Mouse (Mus musculus): ENCODE measurements around the gene Tns3. TPM values are rescaled to one million over a fixed set of nuclear protein-coding genes. Genes with fewer than 3 reads are reported as not detected.

Gene Tns3
- polyA plus RNA-seq, 1 experiment from 2014 or later: 6.7 TPM

DNA sequence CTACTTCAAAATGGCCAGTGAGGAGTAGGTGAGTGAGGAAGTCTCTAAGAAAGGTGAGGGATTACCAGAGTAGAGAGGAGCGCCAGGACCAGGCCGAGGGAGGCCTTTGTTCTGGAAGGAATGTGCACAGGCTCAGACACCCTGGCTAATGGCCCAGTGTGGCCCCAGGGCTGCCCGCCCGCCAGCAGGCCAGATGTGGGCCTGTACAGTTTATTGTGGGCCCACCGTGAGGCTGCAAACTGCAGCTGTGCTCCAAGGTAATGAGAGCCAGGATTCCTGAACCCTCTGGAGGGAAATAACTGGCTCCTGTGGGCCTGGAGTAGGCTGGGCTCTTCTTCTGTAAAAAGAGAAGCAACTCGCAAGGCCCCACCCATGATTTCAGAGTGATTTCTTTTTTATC, 5.3 kb downstream of the Tns3 start:
- no peak for ATAC-seq
- H3K27me3 ChIP-seq (replicated peaks): peaks cover 5% of the 10 kb centered on the region
- peaks cover 42% of the 10 kb centered on the region for H3K4me1 ChIP-seq
- no peak overlapping the region for H3K4me2 ChIP-seq
- H3K9me3 ChIP-seq (replicated peaks): no peaks in the 10 kb centered on the region
- H3K9ac ChIP-seq: no peak overlapping the region
- H3K27ac ChIP-seq: no peak overlapping the region
- peaks cover 5% of the 10 kb centered on the region; the same call in 1 of the 2 replicates for H3K36me3 ChIP-seq
- H3K4me3 ChIP-seq: no peak overlapping the region
- WGBS (ENCODE audit: insufficient replicate concordance): 72% methylated on average over 6 of the region's 6 CpGs

GRCm38 (mm10) chr11:8657493-8657892, 6.8 kb downstream of the Tns3 start:
- Histone ChIP-seq H3K4me2 (no peak overlapping the region), H3K9ac (no peak overlapping the region), H3K9me3 (replicated peaks) (no peaks in the 10 kb centered on the region), H3K4me3 (no peak overlapping the region), H3K27ac (no peak overlapping the region), H3K36me3 (peaks cover 5% of the 10 kb centered on the region; the same call in 1 of the 2 replicates), H3K27me3 (replicated peaks) (no peaks in the 10 kb centered on the region), H3K4me1 (peaks cover 30% of the 10 kb centered on the region)
- no peak for ATAC-seq
- 71% methylated on average over 8 of the region's 8 CpGs for WGBS (ENCODE audit: insufficient replicate concordance)

DNA sequence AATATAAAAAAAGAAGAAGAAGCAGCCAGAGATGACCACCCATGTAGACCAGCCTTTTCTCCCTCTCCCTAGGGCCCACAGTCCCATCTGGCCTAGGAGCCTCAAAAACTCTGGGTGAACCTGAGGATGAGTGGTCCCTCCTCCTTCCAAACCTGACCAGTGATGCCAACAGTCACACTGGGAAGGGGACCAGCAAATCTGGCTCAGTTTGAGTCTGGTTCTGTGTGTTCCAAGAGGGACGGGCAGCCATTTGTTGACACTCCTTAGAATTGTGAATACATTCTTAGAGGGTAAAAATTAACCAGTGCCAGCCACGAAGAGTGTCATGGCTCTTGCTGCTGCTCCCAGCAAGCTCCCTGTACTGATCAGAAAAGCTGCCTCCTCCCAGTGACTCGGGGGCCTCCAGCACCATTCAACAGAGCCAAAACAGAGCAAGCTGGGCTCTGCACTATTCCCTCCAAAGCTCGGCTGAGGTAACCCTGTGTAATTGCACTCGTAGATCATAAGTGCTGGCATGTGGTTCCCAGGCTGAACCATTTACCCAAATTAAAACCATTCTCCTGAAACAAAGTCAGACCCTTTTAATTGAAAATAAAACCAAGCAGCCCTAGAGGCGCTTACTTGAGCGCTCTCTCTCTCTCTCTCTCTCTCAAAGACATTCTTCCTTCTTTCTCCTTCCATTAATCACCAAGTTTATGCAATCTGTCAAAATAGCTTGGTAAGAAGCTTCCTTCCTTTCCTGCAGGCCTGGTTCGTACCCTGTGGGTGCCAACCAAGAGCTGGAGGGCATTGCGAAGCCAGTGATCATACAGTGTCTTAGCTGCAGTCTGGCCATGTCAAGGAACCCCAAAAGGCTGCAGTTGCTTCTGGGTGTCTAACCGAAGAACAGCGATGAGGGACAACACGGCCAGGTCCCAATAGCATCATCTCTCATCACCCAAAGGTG, 7.6 kb downstream of the Tns3 start:
- ATAC-seq: no peak
- Histone ChIP-seq H3K27ac (no peak overlapping the region), H3K9ac (no peak overlapping the region), H3K36me3 (peaks cover 5% of the 10 kb centered on the region; the same call in 1 of the 2 replicates), H3K4me1 (peaks cover 34% of the 10 kb centered on the region), H3K27me3 (replicated peaks) (no peaks in the 10 kb centered on the region), H3K9me3 (replicated peaks) (no peaks in the 10 kb centered on the region), H3K4me2 (no peak overlapping the region), H3K4me3 (no peak overlapping the region)
- 68% methylated on average over 12 of the region's 12 CpGs for WGBS (ENCODE audit: insufficient replicate concordance)

- Histone ChIP-seq H3K4me2 (no peak overlapping the region), H3K4me3 (no peak overlapping the region), H3K27me3 (replicated peaks) (no peaks in the 10 kb centered on the region), H3K27ac (no peak overlapping the region), H3K4me1 (peaks cover 18% of the 10 kb centered on the region), H3K36me3 (peaks cover 3% of the 10 kb centered on the region; the same call in 1 of the 2 replicates), H3K9ac (no peak overlapping the region), H3K9me3 (replicated peaks) (no peaks in the 10 kb centered on the region)
- ATAC-seq: no peak
- 80% methylated on average over 13 of the region's 13 CpGs for WGBS (ENCODE audit: insufficient replicate concordance)
These were observed 10.5 kb downstream of the Tns3 start for GRCm38 (mm10) chr11:8653800-8654295.

GRCm38 (mm10) chr11:8652792-8653645, 11.3 kb downstream of the Tns3 start:
- whole genome bisulfite sequencing (ENCODE audit: insufficient replicate concordance): 60% methylated on average over 10 of the region's 10 CpGs
- H3K4me1 ChIP-seq: peaks cover 16% of the 10 kb centered on the region
- ATAC-seq: no peak

GRCm38 (mm10) chr11:8652116-8652714, 12.1 kb downstream of the Tns3 start:
- Histone ChIP-seq H3K27ac (no peak overlapping the region), H3K4me1 (peaks cover 16% of the 10 kb centered on the region)
- ATAC-seq: no peak

More at GRCm38 (mm10) chr11:8652792-8653645, 11.3 kb downstream of the Tns3 start:
- Histone ChIP-seq H3K9me3 (replicated peaks) (no peaks in the 10 kb centered on the region), H3K27me3 (replicated peaks) (no peaks in the 10 kb centered on the region), H3K27ac (no peak overlapping the region; the same call in 1 of the 2 replicates), H3K36me3 (no peaks in the 10 kb centered on the region), H3K4me2 (no peak overlapping the region), H3K9ac (no peak overlapping the region), H3K4me3 (no peak overlapping the region)

GRCm38 (mm10) chr11:8651448-8652035, 12.8 kb downstream of the Tns3 start:
- H3K27me3 ChIP-seq (replicated peaks): no peaks in the 10 kb centered on the region
- H3K4me1 ChIP-seq: peaks cover 10% of the 10 kb centered on the region; the same call in 1 of the 2 replicates
- no peak overlapping the region for H3K4me2 ChIP-seq
- H3K27ac ChIP-seq: no peak overlapping the region
- no peak for ATAC-seq
- no peaks in the 10 kb centered on the region for H3K36me3 ChIP-seq
- no peaks in the 10 kb centered on the region for H3K9me3 ChIP-seq (replicated peaks)
- H3K9ac ChIP-seq: no peak overlapping the region
- 68% methylated on average over 10 of the region's 10 CpGs for WGBS (ENCODE audit: insufficient replicate concordance)
- H3K4me3 ChIP-seq: no peak overlapping the region

More at GRCm38 (mm10) chr11:8652116-8652714, 12.1 kb downstream of the Tns3 start:
- no peaks in the 10 kb centered on the region for H3K27me3 ChIP-seq (replicated peaks)
- WGBS (ENCODE audit: insufficient replicate concordance): 69% methylated on average over 10 of the region's 10 CpGs
- H3K9ac ChIP-seq: no peak overlapping the region
- no peaks in the 10 kb centered on the region for H3K36me3 ChIP-seq
- no peak overlapping the region for H3K4me3 ChIP-seq
- no peak overlapping the region for H3K4me2 ChIP-seq
- no peaks in the 10 kb centered on the region for H3K9me3 ChIP-seq (replicated peaks)

GRCm38 (mm10) chr11:8645609-8646008, 18.7 kb downstream of the Tns3 start:
- Histone ChIP-seq H3K27ac (no peak overlapping the region), H3K27me3 (replicated peaks) (no peaks in the 10 kb centered on the region), H3K9ac (no peak overlapping the region), H3K4me3 (no peak overlapping the region), H3K4me1 (no peaks in the 10 kb centered on the region), H3K4me2 (no peak overlapping the region), H3K9me3 (replicated peaks) (no peaks in the 10 kb centered on the region), H3K36me3 (no peaks in the 10 kb centered on the region)
- 67% methylated on average over 3 of the region's 3 CpGs for WGBS (ENCODE audit: insufficient replicate concordance)
- no peak for ATAC-seq

DNA sequence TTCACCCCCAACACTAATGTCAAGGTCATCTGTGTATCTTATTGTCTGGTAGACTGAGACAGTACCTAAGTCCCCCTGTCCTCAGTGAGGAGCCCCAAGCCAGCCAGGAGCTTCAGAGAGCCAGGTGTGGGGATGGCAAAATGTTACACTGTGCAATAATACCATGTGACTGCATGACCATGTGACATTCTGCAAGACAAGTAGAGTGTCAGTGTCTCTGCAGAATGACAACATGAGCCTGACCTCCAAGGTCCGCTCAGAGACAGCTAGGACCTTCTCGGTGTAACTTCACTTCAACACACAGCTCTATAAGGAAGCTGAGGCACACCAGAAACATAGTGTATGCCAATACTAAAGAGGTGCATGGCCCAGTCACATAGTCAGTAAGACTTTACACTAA, 20.1 kb downstream of the Tns3 start:
- no peak overlapping the region for H3K4me3 ChIP-seq
- no peaks in the 10 kb centered on the region for H3K27me3 ChIP-seq (replicated peaks)
- H3K27ac ChIP-seq: no peak overlapping the region
- ATAC-seq: no peak
- WGBS (ENCODE audit: insufficient replicate concordance): 83% methylated on average over 2 of the region's 2 CpGs
- H3K4me2 ChIP-seq: no peak overlapping the region
- no peaks in the 10 kb centered on the region for H3K36me3 ChIP-seq
- no peaks in the 10 kb centered on the region for H3K9me3 ChIP-seq (replicated peaks)
- H3K9ac ChIP-seq: no peak overlapping the region
- H3K4me1 ChIP-seq: peaks cover 7% of the 10 kb centered on the region

DNA sequence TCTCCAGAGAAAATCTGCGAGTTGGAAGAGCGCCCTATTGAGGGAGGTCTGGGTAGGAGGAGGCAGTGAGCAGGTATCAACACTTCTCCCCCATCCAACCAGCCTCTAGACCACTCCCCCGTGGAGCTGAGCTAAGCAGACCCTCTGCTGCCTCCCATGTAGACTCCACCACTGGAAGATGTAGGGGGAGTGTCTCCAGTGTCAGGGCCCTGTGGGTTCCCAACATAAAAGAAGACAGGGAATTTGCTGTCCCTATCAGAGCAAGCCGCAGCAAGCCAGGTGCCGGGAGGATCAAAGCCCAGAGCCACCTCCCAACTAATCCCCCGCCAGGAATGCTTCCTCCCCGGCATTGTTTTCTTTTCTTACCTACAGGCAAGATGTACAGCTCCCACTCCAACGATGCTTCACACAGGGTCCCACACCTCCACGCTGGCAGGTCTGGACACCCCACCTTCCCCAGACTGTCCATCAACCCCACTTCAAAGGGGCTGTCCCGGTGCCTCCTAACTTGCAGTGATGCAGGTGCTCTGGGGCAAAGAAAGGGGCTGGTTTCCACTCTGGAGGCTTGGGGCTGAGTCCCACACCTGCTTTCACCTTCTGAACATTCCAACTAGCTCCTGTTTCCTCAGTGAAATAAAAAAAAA, 22.6 kb downstream of the Tns3 start:
- Histone ChIP-seq H3K27me3 (replicated peaks) (no peaks in the 10 kb centered on the region), H3K4me2 (no peak overlapping the region), H3K4me1 (peaks cover 32% of the 10 kb centered on the region), H3K36me3 (no peaks in the 10 kb centered on the region), H3K9ac (no peak overlapping the region), H3K27ac (no peak overlapping the region), H3K4me3 (no peak overlapping the region), H3K9me3 (replicated peaks) (no peaks in the 10 kb centered on the region)
- ATAC-seq: no peak
- 48% methylated on average over 10 of the region's 10 CpGs for WGBS (ENCODE audit: insufficient replicate concordance)

- no peak overlapping the region for H3K4me3 ChIP-seq
- H3K27ac ChIP-seq: no peak overlapping the region
- WGBS (ENCODE audit: insufficient replicate concordance): 89% methylated on average over 16 of the region's 16 CpGs
- no peak for ATAC-seq
- H3K4me2 ChIP-seq: no peak overlapping the region
- H3K9me3 ChIP-seq (replicated peaks): no peaks in the 10 kb centered on the region
- no peaks in the 10 kb centered on the region for H3K36me3 ChIP-seq
- H3K27me3 ChIP-seq (replicated peaks): no peaks in the 10 kb centered on the region
- no peak overlapping the region for H3K9ac ChIP-seq
- peaks cover 50% of the 10 kb centered on the region for H3K4me1 ChIP-seq
These were observed 24.6 kb downstream of the Tns3 start for GRCm38 (mm10) chr11:8639726-8640125.
